Mouse (Mus musculus): Measurements from ENCODE around the gene Zfp574.
"Not testable (repeated sequence)": the region's sequence is repeated elsewhere in the genome, so short reads cannot be mapped to it uniquely, and the experiment has no call there.

The Zfp574 gene

GRCm38 (mm10) chr7:25071979-25072715, at the start of gene Zfp574, which contains the start of gene Grik5:
Zfp574 (plus strand) TSS chr7:25072567.
Grik5 (minus strand) TSS chr7:25072346.
- peak; percentile 28 for DNase-seq

DNA sequence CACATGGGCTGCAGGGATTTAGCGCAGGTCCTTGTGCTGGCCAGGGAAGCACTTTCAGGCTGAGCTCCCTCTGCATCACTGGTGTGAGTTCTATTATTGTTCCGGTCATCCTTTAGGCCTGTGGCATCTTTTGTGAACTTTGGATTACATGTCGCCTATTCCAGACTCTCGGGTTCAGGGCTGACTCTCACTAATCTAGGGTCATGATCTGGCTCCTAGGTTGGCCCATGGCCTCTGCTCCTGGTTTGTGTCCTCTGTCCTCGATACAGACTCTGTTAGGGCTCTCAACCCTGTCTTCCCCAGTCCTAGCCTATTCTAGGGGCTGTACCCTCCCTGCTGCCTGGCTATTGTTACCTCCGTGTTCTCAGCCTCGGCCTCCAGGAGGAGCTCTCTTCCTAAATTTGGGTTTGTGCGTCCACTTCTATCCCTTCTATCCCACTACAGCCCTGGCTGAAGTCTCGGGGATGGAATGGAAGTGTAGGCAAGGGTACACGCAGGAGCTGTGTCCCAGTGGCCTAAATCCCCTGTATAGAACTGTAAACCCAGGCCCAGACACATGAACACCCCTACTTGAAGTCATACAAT, 46.4 kb upstream of the Zfp574 start:
- DNase-seq: no peak

DNA sequence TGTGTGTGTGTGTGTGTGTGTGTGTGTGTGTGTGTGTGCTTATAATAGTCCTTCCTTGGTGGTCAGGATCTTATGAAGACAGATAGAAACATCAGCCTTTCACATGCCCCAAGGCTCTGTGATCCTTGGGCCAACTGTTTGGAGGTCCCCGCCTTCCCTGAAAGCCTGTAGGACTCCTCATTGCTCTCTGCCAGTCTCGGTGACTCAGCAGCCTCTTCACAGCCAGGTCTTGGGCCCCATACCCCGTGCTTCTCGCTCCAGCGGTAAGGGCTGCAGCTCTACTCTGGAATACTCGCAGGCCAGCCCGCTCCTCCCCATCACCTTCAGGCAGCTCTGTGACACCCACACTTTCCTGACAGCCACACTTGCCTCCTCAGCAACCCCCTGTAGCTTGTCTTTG, 45.9 kb upstream of the Zfp574 start:
- no peak for DNase-seq

DNA sequence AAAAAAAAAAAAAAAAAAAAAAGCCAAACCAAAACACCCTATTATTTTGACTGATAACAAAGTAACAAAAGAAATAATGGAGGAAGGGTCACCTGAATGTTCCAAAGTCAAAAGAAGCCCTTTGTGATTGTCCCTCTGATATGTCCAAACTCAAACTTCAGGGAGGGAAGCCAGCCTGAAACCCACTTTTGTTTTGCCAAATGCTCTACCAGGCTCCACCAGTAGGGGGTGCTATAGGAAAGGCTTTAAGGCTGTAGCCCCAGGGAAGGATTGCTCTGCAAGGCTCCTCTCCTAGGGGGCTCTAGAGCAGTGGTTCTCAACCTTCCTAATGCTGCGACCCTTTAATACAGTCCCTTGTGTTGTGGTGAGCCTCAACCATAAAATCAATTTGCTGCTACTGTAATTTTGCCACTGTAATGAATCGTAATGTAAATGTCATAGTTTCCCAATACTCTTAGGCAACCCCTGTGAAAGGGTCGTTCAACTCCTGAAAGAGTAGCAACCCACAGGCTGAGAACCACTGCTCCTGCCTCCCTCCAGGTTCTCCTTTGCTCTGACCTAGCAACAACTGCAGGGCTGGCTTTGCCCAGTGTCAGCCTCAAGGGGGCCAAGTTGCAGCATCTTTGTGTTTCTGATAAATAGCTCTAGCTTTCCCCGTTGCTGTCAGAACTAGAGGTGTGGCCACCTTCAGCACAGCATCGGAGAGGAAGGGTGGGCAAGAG, 42.2 kb upstream of the Zfp574 start:
- peak; percentile 70 for DNase-seq

DNA sequence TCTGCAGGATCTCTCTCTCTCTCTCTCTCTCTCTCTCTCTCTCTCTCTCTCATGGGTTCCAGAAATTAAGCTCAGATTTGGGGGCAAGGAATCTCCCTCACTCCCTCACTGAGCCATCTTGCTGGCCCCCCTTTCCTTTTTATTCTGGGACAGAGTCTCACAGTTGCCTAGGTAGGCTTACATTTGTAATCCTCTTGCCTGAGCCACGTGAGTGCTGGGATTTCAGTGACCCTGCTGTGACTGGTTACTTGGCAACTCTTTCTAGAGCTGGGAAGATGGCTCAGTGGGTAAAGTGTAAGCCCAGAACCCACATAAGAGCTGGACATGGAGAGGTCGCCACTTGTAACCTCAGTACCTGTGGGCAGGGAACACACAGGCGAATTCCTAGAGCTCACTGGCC, 40.8 kb upstream of the Zfp574 start:
- no peak for DNase-seq

DNA sequence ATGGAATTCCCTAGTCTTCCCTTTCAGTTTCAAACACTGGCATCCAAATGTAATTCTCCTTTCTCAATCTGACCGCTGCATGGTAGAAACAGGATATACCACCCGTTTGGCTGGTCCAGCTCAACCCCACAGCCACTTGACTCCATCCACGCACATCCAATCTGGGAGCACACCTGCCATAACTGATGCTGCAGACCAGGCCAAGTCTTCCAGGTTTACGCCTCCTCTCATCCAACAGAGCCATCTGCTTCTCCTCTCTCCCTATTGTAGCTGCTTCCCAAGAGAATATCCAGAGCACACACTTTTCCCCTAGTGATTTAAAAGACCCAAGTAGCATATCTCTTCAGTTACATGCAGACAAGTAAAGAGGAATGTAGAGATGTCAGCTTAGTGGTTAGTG, 37.6 kb upstream of the Zfp574 start:
- peak; percentile 60 for DNase-seq

DNA sequence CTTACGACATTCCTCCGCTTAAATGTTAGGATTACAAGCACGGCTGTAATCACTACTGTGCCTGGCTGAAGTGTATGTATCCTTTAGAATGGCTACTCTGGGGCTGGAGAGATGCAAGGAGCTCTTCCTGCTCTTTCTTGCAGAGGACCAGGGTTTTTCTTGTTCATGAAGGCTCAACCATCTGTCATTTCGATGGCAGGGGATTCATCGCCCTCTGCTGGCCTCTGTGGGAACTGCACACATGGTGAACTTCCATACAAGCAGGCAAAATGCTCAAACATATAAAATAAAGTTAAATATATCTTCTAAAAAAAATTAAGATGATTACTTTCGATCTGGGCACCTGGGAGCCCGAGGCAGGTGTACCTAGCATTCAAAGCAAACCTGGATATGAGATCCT, 36.5 kb upstream of the Zfp574 start:
- peak; percentile 76 for DNase-seq

DNA sequence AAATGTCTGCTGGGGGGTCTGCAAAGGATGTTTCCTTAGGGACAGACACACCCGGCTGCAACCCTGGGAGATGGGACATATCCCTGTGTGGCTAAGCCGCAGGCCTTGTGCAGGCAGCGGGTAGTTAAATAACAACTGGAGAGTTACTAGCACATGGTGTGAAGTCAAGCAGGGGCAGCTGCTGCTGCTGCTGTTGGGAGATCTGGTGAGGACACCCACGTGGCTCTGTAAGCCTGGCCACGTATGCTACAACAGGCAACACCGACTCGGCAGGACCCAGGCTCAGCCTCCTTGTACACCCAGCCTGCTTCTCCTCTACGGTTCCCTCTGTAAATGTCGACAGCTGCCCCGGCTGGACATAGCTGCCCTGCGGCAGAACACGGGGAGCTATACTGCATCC, 30.4 kb upstream of the Zfp574 start:
- peak; percentile 74 for DNase-seq

DNA sequence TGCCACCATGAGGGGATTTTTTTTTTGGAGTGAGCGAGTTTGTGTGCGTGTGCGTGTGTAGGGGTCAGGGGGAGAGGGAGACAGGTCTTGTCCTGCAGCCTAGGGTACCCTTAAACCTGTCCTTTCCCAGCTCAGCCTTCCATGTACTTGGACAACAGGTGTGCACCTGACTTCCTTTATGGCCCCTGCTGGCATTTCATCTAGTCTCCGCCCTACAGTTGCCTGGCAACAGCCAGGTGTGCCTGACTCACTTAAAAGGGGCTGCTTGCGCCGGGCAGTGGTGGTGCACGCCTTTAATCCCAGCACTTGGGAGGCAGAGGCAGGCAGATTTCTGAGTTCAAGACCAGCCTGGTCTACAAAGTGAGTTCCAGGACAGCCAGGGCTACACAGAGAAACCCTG, 27.8 kb upstream of the Zfp574 start:
- DNase-seq: not testable (repeated sequence)

- peak; percentile 81 for DNase-seq
Observed at GRCm38 (mm10) chr7:25047363-25047762, 25.0 kb upstream of the Zfp574 start.

- peak; percentile 73 for DNase-seq
Observed at GRCm38 (mm10) chr7:25049295-25049930, 23.0 kb upstream of the Zfp574 start.

GRCm38 (mm10) chr7:25052587-25052986, 19.8 kb upstream of the Zfp574 start:
- no peak for DNase-seq

DNA sequence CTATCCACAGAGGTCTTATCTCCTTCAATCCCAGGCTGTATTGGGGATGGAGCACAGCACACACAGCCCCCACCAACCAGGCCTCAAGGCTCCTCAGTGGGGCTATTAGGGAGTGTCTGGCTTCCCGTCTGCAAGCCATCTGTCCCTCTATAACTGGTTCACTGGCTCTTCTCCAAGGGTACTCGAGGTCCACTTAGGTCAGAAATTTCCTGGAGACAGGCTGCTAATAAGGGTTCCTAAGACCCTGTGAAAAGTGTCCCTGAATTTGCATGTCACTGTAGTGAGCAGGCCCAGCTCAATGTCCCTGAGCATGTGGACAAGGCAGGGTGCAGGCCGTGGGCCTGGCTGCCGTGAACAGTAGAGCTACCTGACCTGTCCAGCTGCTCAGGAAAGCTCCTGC, 15.4 kb upstream of the Zfp574 start:
- DNase-seq: no peak

DNA sequence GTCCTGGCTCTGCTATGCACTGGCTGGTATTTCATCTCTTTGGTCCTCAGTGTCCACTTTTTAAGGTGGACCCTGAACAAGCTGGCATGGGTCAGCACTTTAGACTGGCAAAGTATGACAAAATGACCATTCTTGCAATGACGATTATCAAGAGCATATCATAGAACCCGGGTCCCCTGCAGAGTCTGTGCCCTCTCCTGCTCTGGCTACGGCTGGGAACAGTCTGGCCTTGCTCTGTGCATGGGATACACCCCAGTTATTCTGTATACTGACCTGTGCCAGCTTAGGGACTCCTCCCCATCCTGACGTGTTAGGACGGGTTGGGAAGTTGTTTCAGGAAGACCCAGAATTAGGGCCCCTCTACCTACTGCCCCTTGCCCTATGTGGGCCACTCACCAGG, 14.5 kb upstream of the Zfp574 start:
- no peak for DNase-seq

DNA sequence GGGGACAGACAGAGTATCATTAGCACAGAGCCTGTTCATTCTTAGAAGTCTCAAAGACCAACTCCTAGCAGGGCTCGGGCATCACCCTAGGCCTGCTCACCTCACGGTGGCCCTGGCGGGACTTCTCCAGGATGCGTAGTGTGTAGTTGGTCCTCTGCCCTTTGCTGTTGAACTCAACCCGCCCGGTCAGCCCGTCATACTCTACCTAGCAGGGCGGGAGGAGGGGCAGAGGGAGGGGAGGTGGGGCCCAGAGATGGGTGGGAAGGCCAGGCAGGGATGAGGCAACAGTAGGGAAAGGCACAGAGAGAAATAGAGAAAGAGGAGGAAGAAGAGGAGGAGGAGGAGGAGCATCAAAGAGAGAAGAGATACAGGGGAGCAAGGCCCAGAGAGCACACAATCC, 14.0 kb upstream of the Zfp574 start:
- DNase-seq: no peak

- no peak for DNase-seq
Observed at GRCm38 (mm10) chr7:25058836-25059235, 13.5 kb upstream of the Zfp574 start.

GRCm38 (mm10) chr7:25063346-25063745, 9.0 kb upstream of the Zfp574 start:
- DNase-seq: no peak

- peak; percentile 84 for DNase-seq
Observed at GRCm38 (mm10) chr7:25063900-25064299, 8.5 kb upstream of the Zfp574 start.

DNA sequence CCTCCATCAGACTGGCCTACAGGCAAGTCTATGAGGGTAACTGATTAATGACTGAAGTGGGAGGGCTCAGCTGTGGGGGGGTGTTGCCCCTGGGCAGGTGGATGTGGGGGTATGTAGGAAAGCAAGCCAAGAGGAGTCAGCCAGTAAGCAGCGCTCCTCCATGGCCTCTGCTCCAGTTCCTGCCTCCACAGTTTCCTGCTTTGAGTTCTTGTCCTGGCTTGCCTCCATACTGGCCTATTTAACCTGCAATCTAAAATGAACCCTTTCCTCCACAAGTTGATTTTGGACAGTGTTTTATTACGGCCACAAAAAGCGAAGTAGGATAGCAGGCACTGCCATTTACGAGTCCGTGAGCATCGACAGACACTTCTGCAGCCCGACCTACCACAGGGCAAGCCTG, 5.0 kb upstream of the Zfp574 start:
- DNase-seq: no peak

GRCm38 (mm10) chr7:25067909-25068656, 4.3 kb upstream of the Zfp574 start:
- DNase-seq: no peak

DNA sequence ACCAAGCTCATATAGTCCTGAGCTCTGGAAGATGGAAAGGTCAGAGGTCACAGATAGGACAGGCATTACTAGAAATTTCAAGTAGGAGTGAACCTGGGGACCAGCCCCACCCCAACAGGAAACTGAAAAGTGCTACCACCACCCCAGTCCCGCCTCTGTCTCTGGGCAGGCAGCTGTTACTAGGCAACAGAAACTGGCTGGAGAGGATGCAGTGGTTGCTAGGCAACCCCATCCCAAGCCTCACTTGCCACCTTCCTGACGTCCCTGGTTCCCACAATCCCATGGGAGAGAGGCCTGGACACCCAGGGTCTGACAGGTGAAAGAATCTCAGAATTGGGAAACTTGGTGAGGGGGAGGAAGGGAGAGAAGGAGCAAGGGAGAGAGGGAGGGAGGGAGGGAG, 3.6 kb upstream of the Zfp574 start:
- DNase-seq: peak; percentile 89

- peak; percentile 67 for DNase-seq
Observed at GRCm38 (mm10) chr7:25072716-25073390, 486 bp downstream of the Zfp574 start.
